Mouse (Mus musculus) CD8-positive naive resting alpha-beta T cell, adult 2 months (primary cell): Measurements from ENCODE around the gene Sec24d.

ENCODE experiments used
- DNase-seq, 2 experiments: peaks; one replicate each; pipeline ENCODE4 v3.0.0; 2022; ENCODE audit warnings: low read depth in 2 of 2, low spot score in 2 of 2

Sec24d gene

DNA sequence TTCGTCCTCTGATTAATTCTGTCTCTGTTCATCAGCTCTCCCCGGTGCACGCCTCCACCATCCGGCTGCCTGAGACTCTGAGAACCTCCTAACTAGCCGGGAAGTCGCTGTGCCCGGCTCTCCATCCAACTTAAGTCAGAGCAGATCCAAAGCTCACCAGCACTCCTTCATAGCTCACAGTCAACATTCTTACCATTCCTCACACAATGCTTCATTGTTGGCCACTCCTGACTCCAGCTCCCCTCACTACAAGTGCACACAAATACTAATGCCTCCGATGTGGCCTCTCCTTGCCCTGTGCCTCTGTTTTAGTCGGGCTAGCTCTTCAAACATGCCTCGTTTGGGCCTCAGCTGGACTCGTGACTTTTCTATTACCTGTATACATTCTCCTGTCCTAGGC, 29.4 kb downstream of the Sec24d start:
- no peak for DNase-seq

DNA sequence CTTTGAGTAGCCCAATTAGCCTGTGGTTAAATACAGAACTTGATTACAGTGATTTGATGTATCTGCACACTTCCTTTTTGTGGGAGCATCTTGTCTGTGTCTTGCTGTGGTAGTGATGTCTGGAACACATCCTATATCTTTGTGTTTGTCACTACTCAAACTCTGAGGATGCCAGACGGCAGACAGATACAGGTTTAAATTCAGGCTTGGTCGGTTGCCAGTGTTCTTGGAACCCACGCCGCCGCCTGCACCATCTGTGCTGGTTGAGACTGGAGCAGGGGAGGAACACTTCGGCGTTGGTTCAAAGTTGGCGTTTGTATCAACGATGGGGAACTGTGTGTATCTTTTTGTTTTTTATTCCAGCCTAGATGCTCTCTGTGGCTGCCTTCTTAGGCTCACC, 31.0 kb downstream of the Sec24d start:
- DNase-seq = no peak

DNA sequence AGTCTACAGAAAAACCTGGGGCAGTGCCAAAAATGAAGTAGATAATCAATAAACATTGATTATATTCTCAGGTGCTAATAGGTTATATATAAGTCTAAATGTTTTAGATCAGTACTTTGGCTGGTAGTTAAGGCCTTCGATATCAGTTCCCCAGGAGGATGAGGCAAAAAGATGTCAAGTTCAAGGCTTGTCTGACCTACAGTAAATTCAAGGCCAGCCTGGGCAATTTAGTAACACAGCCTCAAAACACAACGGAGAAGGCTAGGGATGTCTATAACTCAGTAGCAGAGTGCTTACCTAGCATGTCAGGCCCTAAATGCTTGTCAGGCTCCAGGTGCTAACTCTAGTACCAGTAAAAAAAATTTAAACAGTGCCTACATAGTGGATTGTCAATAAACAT, 34.3 kb downstream of the Sec24d start:
- no peak for DNase-seq

DNA sequence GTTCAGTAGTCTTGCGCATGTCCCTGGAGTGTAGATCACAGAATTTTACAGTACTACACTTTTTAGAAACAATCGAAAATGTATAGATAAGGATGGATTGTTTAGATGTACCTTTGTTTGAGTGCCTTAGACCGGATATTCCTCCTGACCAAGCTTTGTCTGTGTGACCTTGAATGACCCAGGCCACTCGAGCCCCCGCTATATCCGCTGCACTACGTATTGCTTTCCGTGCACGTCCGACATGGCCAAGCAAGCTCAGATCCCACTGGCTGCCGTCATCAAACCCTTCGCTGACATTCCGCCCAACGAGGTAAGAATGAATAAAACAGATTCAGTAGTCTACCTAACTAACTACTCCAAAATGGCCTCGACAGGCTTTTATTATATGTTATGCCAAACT, 38.4 kb downstream of the Sec24d start:
- DNase-seq = no peak

DNA sequence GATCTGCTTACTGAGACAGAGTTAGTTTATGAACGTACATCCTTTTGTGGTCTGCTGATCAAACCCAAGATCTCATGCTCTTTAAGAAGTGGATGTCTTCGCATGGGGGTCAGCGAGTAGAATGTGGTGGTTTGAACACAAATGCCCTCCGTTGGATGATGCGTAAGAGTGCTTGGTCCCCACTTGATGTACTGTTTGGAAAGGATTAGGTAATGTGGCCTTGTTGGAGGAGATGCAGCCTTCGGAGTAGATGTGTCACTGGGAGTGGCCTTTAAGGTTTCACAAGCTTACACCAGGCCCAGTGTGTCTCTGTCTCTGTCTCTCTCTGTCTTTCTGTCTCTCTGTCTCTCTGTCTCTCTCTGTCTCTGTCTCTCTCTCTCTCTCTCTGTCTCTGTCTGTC, 40.2 kb downstream of the Sec24d start:
- no peak for DNase-seq

DNA sequence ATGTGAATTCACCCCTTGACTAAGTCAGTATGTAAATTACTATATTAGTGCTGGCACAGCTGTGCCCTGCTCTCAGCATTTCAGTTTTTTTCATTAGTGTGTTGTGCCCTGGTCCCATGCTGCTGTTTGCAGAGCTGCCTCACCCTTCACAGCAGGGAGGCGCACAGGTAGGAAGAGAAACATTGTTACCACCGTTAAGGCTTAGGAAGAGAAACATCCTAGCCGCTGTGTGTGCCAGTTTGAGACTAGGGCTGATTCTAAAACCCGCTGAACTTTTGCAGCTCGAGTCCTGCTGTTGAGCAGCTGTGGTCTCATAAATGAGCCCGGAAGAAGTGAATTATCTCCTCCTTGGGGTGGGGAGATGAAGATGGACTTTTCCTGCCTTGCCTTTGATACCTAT, 41.9 kb downstream of the Sec24d start:
- no peak for DNase-seq

DNA sequence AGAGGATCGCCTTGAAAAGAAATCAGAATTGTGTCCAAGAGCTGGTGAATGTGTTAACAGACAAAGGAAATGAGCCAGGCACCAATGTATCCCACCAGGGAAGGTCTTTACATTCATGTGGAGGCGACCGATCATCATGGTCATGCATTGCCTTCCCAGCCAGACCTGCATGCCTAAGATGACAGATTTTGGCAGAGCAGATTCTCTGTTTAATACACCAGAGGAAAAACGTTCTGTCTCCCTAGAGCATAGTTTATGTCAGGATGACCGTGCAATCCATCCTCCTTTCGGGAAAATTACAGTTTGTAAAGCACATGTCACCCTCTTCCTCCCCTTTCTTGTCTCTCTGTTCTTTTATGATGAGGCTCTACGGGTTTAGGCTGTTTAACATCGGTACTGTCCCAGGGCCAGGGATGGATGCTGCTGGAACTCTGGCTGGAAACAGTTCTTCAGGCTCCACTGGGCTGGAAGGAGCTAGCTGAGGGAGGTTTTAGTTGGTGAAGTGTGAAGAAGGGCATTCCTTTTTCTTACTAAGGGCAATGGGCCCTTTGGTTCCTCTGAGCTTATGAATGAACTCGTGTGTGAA, 45.3 kb downstream of the Sec24d start:
- no peak for DNase-seq

DNA sequence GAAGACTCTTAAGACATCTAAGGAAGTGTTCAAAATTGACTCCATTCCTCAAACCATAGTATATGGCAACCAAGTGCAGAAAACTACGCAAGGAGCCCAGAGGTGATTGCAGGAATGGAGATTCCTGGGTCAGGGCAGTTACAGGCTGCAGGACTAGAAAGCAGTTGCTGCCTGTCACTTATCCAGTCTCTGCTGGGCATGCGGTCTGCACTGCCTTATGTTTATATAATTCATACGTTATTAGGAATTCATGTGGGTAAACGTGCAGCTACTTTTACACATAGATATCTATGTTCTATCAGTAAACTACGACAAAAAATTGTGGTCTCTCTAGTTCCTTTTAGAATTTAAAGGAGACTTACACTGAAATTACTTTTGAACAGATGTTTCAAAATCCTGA, 46.2 kb downstream of the Sec24d start:
- no peak for DNase-seq

DNA sequence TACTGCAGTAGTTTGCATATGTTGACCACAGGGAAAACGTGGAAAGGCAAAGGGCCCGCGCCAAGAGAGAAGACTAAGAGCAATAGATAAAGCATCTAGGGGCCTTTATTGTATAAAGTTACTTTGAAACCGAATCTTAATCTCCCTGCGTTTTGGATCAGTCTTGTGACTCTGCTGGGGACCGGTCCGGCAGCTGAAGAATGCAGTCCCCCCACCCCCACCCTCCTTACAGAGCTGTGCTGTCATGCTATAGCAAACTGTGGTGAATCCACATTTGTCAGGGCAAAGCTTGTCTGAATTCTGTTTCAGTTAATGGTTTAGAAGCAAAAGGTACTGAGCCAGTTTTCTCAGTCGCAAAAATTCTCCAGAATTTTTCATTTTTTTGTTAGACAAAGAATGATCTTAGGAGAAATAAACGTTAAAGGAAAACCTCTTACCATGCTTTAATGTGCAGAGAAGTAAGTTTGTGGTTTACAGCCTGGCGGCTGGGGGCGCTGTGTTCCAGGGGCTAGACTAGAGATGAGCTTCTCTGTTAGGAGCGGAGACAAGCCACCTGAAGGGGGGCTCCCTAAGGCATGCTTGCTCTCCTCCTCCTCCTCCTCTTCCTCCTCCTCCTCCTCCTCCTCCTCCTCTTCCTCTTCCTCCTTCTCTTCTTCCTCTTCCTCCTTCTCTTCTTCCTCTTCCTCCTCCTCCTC, 46.8 kb downstream of the Sec24d start:
- DNase-seq = peak in 1 of 2 experiments; percentile 7

DNA sequence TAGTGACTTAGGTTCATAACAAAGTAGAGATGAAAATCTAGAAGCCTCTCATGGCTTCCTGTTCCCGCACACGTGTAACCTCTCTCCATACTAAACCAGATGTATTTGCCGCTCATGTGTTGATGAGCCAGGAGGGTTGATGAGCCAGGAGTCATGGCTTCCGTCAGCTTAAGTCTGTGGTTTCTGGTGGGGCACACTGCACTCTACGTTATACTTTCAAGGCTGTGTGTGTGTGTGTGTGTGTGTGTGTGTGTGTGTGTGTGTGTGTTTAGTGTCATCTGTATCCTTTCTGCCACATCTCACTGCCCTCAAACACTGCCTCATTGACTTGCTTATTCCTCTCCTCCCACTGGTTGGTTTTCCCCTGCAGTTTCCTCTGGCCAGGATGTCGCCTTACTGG, 48.8 kb downstream of the Sec24d start:
- DNase-seq = peak; percentile 42 to 48

DNA sequence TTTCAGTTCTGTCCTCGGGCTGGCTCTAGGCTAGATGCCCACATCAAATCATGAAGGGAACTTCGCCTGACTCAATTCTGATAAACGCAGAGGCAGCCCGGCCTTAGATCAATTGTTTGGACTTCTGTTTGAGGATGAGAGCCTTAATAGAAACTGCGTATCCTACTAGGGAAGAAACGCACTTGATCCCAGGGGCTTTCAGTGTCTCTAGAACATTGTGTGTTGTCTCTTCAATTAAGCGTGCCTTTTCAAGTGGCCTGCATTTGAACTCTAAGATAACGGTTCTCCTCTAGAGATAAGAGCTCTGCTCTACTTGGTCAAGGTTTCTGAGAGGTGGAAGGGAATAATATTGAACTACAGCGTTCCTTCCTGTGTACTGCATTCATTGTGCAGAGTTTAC, 49.8 kb downstream of the Sec24d start:
- no peak for DNase-seq

DNA sequence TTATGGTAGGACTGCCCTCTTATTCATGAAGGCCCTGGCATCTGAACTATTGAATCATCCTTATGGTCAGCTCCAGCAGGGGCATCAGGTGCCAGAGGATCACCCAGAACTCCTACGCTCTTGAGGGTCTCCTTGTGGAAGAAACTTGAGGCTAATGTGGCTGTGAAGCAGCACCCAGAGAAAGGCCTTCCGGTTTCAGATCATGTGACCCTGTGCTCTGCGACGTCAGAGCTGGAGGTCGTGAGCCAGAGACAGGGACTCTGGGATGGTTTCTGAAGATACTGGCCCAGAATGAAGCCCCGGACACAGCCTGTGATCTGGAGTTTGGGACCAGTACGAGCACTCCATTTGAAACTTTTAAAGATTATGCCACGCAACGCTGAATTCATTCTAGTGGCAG, 53.1 kb downstream of the Sec24d start:
- DNase-seq = no peak

DNA sequence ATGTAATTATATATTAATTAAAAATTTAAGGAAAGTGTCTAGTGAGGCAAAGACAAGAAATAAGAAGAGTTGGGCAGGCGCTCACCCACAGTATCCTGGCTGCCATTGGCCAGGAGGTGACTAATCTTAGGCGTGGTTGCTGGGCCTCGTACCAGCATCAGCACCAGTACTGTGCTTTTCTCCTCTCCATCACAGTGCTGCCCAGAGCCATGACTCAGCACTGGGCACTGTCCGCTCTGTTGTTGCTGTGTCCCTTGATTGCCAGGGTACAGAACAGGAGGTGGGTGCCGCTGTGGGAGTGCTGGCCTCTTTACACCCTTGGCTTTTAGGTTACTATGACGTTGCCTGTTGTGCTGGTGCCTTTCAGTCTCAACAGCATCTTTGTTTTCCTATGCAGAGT, 54.4 kb downstream of the Sec24d start:
- DNase-seq = no peak

DNA sequence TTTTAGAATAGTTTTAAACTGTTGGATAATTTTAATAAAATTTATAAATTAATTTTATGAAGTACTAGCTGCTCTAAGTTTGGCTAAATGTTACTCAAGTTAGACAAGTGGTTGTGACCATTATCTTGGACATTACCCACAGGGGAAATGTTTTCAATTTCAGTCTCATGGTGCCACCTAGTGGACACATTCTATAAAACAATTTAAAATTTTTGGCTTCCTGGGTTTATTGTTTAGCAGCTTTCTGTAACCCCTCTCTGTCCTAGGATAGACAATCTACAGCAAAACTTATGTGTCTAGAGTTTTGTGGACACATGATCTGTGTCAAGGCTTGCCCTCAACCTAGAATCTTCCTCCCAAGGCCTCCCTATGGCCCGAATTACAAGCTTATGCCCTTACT, 54.9 kb downstream of the Sec24d start:
- peak in 1 of 2 experiments; percentile 34 for DNase-seq

DNA sequence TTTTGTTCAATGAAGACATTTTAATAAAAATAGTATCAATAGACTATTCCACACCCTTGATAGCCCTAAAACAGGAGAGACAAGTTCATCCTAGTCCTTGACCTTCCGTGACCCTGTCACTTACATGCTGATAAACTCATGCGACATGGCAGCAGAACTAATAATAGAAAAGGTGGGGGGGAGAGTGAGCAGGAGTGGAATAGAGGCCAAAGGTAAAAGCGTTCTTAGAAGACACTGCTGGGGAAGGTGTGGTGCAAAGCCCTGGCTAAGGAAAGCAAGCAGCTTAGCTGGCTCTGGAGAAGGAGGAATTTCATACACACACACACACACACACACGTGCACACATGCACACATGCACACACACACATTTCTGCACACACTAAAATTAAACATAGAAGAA, 57.1 kb downstream of the Sec24d start:
- DNase-seq = no peak

DNA sequence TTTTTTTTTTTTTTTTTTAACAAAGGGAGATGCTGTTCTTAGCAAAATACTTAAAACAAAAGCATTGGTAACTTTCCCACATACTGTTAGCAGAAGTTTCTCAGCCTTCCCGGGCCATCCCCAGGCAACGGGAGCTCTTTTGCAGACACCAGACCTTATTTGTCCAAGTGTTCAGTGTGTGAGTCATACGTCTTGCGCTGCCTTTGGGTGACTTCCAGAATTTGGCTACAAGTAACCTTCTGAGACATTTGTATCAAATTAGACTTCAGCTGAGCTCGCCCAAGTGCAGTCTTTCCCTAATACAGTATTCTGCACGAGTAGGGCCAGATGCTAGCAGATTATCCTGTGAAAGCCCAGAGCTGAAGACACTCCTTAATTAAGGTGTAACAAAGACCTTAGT, 62.0 kb downstream of the Sec24d start:
- no peak for DNase-seq

DNA sequence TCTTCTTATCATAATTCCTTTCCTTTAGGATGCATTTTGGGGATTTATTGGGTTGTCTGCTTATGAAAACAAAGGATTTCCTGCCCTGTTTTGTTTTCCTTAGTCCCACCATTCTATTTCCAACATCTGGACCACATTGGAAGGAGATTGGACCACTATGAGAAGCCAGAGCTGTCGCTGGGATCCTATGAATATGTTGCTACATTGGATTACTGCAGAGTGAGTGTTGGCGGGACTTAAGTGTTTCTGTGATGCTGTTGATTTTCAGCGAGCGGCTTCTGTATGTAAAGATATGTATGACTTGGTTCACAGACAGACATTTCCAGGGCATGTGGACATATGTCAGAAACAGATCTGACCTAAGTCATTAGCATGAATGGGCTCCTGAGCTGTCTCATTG, 63.0 kb downstream of the Sec24d start:
- DNase-seq = no peak

DNA sequence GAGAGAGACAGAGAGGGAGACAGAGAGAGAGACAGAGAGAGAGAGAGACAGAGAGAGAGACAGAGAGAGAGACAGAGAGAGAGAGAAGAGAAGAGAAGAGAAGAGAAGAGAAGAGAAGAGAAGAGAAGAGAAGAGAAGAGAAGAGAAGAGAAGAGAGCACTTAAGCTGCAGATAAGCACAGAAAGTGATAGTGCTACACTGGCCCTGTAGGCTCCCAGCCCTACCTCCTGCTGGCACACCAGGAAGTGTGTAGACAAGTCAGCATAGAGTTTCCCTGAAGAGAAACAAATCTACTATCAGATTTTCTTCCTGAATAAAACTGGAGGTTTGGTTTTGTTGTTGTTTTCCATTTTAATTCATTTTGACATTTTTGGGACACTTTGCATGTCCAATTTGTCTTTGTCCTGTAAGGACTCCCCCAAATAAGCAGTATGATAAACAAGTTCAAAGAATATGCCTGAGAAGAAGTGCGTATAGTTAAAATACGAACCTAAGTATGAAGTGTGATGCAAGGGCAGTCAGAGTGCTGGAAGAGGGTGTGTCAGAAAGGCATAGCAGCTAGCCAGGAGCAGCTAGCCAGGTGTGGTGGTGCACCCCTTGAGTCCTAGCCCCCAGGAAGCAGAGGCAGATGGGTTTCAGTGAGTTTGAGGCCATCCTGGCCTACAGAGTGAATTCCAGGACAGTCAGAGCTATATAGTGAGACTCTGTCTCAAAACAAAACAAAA, 65.2 kb downstream of the Sec24d start:
- DNase-seq = no peak

DNA sequence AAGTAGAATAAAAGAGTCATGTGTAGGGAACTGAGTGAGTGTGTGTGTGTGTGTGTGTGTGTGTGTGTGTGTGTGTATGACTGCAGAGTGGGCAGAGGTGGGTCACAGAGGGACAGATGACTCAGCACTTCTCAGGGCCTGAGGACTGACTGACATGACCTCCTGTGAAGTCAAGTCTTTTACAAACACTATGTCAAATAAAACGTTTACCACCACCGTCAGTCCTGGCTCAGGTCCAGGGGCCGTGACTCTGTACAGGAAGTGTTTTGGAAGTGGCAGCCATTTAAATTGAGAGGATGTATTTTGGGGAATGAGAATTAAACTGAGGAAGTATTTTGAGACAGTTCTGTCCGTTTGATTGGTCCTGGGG, 65.8 kb downstream of the Sec24d start:
- DNase-seq = no peak

DNA sequence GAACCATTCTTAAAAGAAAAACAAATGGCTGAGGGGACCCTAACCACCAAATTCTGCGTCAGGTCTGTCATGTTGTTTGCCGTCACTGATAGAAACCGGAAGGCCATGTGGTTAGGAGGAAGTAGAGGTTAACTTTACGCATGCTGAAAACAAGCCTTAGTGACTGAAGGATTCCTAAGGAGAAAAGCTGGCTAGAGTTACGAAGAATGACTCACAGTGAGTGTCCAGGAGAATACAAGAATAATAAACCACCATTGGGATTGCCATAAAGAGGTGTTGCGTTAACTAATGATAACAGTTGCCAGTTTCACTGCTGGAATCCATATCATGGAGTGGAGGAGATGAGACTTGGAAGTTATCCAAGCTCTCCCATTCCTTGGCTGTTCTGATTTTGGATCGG, 67.7 kb downstream of the Sec24d start:
- no peak for DNase-seq

DNA sequence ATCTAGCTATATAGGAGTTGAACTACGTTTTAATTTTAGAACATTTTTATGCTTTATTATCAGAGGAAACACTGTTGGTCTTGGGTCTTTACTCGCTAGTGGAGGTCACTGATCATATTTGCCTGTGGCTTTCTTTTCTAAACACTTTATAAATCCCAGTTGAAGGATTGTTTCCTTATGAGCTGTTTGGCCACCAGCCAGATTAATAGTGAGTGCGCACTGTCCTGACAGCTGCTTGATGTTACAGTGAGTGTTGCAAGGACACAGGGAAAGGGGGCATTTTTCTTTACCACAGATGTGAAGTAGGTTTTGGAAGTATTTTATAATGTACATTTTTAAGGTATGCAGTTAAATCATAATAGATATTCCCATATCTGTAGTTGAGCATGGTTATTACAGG, 68.2 kb downstream of the Sec24d start:
- no peak for DNase-seq

DNA sequence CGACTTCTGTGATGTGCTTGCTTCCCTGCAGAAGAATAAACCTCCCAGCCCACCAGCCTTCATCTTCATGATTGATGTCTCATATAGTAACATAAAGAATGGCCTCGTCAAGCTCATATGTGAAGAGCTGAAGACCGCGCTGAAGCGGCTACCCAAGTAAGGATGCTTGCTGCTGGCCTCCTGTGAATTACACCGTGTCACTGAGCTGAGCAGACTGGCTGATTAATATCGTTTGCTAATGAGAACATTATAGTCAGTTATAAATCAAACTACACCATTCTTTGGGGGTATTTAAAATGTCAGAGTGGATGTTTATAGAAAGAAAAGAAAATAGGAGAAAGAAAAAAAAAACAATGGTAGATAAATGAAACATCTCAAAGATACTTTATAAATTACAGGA, 69.2 kb downstream of the Sec24d start:
- DNase-seq = no peak

DNA sequence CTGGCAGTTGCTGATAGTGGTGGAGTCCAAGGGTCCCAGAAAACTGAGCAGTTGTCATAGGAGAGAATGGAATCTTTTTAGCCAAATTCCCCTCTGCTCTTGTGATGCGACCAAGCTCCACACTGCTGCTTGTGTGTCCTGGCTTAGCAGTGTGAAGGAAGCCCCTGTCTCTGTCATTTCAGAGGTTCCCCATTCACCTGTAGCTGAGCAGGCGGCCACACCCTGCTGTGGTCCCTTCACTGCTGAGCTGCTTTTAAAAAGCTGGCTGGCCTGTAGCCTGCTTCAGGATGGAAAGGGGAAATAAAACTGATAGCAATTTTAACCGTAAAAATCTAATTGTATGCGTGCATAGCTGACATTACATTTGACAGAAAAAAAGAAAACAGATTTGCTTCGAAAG, 69.7 kb downstream of the Sec24d start:
- no peak for DNase-seq
